Mouse (Mus musculus) kidney, adult 18-20 months (tissue): ENCODE data around the gene Skint8.
A peak's percentile ranks its signal among the peaks of the same experiment; 100 is the strongest.
"Not testable (repeated sequence)": the region's sequence is repeated elsewhere in the genome, so short reads cannot be mapped to it uniquely, and the experiment has no call there.

Source experiments
- DNase-seq: peaks from one replicate; pipeline ENCODE4 v3.0.0; 2021

Skint8 gene

GRCm38 (mm10) chr4:111919092-111919491 is at the start of gene Skint8:
Gene Skint8, plus strand, starts transcription at chr4:111919392.
- DNase-seq, result no peak

- DNase-seq, result no peak
Observed at GRCm38 (mm10) chr4:111880112-111880875, 38.9 kb upstream of the Skint8 start.

- no peak for DNase-seq
Observed at GRCm38 (mm10) chr4:111883543-111883942, 35.6 kb upstream of the Skint8 start.

- peak; percentile 77 for DNase-seq
Observed at GRCm38 (mm10) chr4:111886018-111886417, 33.2 kb upstream of the Skint8 start.

GRCm38 (mm10) chr4:111886607-111887006 is 32.6 kb upstream of the Skint8 start:
- DNase-seq, result peak; percentile 82

GRCm38 (mm10) chr4:111892138-111892537 is 27.1 kb upstream of the Skint8 start:
- no peak for DNase-seq

- DNase-seq, result peak; percentile 61
Observed at GRCm38 (mm10) chr4:111897755-111898154, 21.4 kb upstream of the Skint8 start.

- peak; percentile 55 for DNase-seq
Observed at GRCm38 (mm10) chr4:111898566-111898965, 20.6 kb upstream of the Skint8 start.

GRCm38 (mm10) chr4:111900491-111900890 is 18.7 kb upstream of the Skint8 start:
- DNase-seq, result not testable (repeated sequence)

- DNase-seq, result no peak
Observed at GRCm38 (mm10) chr4:111901473-111901872, 17.7 kb upstream of the Skint8 start.

GRCm38 (mm10) chr4:111902775-111903174 is 16.4 kb upstream of the Skint8 start, which contains the start of gene Slc5a9:
Gene Slc5a9, minus strand, starts transcription at chr4:111902918.
- no peak for DNase-seq

- DNase-seq, result no peak
Observed at GRCm38 (mm10) chr4:111907926-111908325, 11.3 kb upstream of the Skint8 start.

- no peak for DNase-seq
Observed at GRCm38 (mm10) chr4:111961309-111961708, 42.1 kb downstream of the Skint8 start.

GRCm38 (mm10) chr4:111963241-111963640 is 44.0 kb downstream of the Skint8 start:
- DNase-seq, result not testable (repeated sequence)

- no peak for DNase-seq
Observed at GRCm38 (mm10) chr4:111963669-111964068, 44.5 kb downstream of the Skint8 start.

GRCm38 (mm10) chr4:111972623-111973022 is 53.4 kb downstream of the Skint8 start, which contains the start of gene Skint7:
Gene Skint7, plus strand, starts transcription at chr4:111972923.
- no peak for DNase-seq
